ENCODE assay signal across 8 mouse cellular contexts in genomic region chr5:114702403-114703392, GRCm38 (mm10). TPM values are rescaled to one million over a fixed set of nuclear protein-coding genes. Genes with fewer than 3 reads are reported as not detected.
DNase-seq lines count a peak whose midpoint lies in the region; ATAC-seq and TF ChIP-seq lines count a peak whose summit lies in the region.

No protein-coding gene starts in this region.

- H3K4me3 ChIP-seq in lung, adult 2 months (replicated peaks; ENCODE audit: extremely low read depth, low read depth, low read length), result no peak overlapping the region

- TF ChIP-seq CTCF in lung, adult 2 months (IDR thresholded peaks at IDR 0.05; ENCODE audit: insufficient read depth, low read length), result peak; percentile 74

- WGBS in lung, adult 2 months, result 56% methylated on average over 14 of the region's 14 CpGs

- no peaks in the 10 kb centered on the region for H3K4me1 ChIP-seq in lung, adult 2 months (ENCODE audit: control insufficient read depth, insufficient read depth, low read length)

- no peak for TF ChIP-seq POLR2A in lung, adult 2 months (IDR thresholded peaks at IDR 0.05; ENCODE audit: borderline replicate concordance, extremely low read depth, low read depth, low read length)

- DNase-seq in adrenal gland, postnatal 10 days, result peak; percentile 36
- no peak for DNase-seq in adrenal gland, adult 18-20 months (ENCODE audit: low spot score in 2 of 2)
- DNase-seq in lung, adult 2 months, result no peak
- DNase-seq in lung, adult 18-20 months, result no peak
- peak; percentile 66 to 69 for DNase-seq in lung, postnatal 4 days
- no peak for DNase-seq in frontal cortex, postnatal 14 days (ENCODE audit: low spot score in 2 of 2)
- DNase-seq in urinary bladder, postnatal 25 days (ENCODE audit: low spot score), result no peak

- peak; percentile 69 for ATAC-seq in granulocyte monocyte progenitor cell, adult 5-6 weeks (replicated peaks; ENCODE audit: poor library complexity, severe bottlenecking)

RNA-seq across cellular contexts. Expression of gene Tchp, which starts 4.9 kb away (rescaled TPM):
- total RNA-seq in adrenal gland, postnatal 10 days (2021), result 10 to 100 TPM in 1 of 2 experiments, 1 to 10 TPM in 1; 5.7 to 11.7 TPM
- 1 to 10 TPM; 7.1 to 8.5 TPM for total RNA-seq in adrenal gland, adult 18-20 months (2021)
- polyA plus RNA-seq in lung, adult 2 months (2012; rRNA removed), result 12.2 and 17.3 TPM in 2 replicates
- 6.0 and 25.2 TPM in 2 replicates for total RNA-seq in granulocyte monocyte progenitor cell, adult 5-6 weeks (2014; fragmentation: Nextera tagmentation)
- total RNA-seq in granulocyte monocyte progenitor cell, adult 5-6 weeks (2017), result 9.8 and 12.6 TPM in 2 replicates

RNA-seq across cellular contexts. Expression of gene Gltp, which starts 11.9 kb away (rescaled TPM):
- 10 to 100 TPM; 31.2 to 38.3 TPM for total RNA-seq in adrenal gland, postnatal 10 days (2021)
- total RNA-seq in adrenal gland, adult 18-20 months (2021), result 10 to 100 TPM; 40.7 to 49.2 TPM
- polyA plus RNA-seq in lung, adult 2 months (2012; rRNA removed), result 222 and 259 TPM in 2 replicates
- total RNA-seq in granulocyte monocyte progenitor cell, adult 5-6 weeks (2014; fragmentation: Nextera tagmentation), result 85.6 and 87.2 TPM in 2 replicates
- total RNA-seq in granulocyte monocyte progenitor cell, adult 5-6 weeks (2017), result 21.8 and 30.8 TPM in 2 replicates

RNA-seq across cellular contexts. Expression of gene Trpv4, which starts 44.5 kb away (rescaled TPM):
- total RNA-seq in adrenal gland, postnatal 10 days (2021), result 1 to 10 TPM; 2.8 to 2.9 TPM
- 1 to 10 TPM; 3.0 to 4.6 TPM for total RNA-seq in adrenal gland, adult 18-20 months (2021)
- polyA plus RNA-seq in lung, adult 2 months (2012; rRNA removed), result 8.8 and 10.1 TPM in 2 replicates
- 0.43 and 4.2 TPM in 2 replicates for total RNA-seq in granulocyte monocyte progenitor cell, adult 5-6 weeks (2014; fragmentation: Nextera tagmentation)
- 0.26 and 0.82 TPM in 2 replicates for total RNA-seq in granulocyte monocyte progenitor cell, adult 5-6 weeks (2017)

Comparison
In these comparisons a context has a peak if more than half of its experiments do, and no peak if none do; other contexts are left out.
1. DNase-seq: peak in adrenal gland, postnatal 10 days (single experiment) and lung, postnatal 4 days (2 of 2); none in adrenal gland, adult 18-20 months (0 of 2), lung, adult 2 months (single experiment), lung, adult 18-20 months (0 of 2), frontal cortex, postnatal 14 days (0 of 2) and urinary bladder, postnatal 25 days (single experiment).